Mouse (Mus musculus) cerebellum, adult (tissue): Measurements from ENCODE around the gene Ugt1a5.
A peak's percentile ranks its signal among the peaks of the same experiment; 100 is the strongest.

ENCODE experiments used
- ATAC-seq: cut with Nextera tagmentation; 2 replicates; pipeline ENCODE4 v1.9.2; 2017; ENCODE audit warnings: mild to moderate bottlenecking, moderate library complexity, mixed read lengths; ENCODE audit not compliant: insufficient number of reproducible peaks, low FRiP score, low TSS enrichment

The Ugt1a5 gene

GRCm38 (mm10) chr1:88235046-88235893 lies 69.5 kb downstream of the Ugt1a5 start:
- no peak for ATAC-seq

GRCm38 (mm10) chr1:88235894-88236415 lies 70.1 kb downstream of the Ugt1a5 start:
- no peak for ATAC-seq

GRCm38 (mm10) chr1:88237311-88237710 lies 71.5 kb downstream of the Ugt1a5 start:
- ATAC-seq = no peak

GRCm38 (mm10) chr1:88238771-88239170 lies 73.0 kb downstream of the Ugt1a5 start:
- ATAC-seq = no peak

- ATAC-seq = no peak
These were observed 74.3 kb downstream of the Ugt1a5 start for GRCm38 (mm10) chr1:88240072-88240471.

GRCm38 (mm10) chr1:88240579-88240978 lies 74.8 kb downstream of the Ugt1a5 start:
- no peak for ATAC-seq

GRCm38 (mm10) chr1:88243861-88244260 lies 78.0 kb downstream of the Ugt1a5 start:
- ATAC-seq = no peak

GRCm38 (mm10) chr1:88245881-88246280 lies 80.1 kb downstream of the Ugt1a5 start:
- ATAC-seq = no peak

GRCm38 (mm10) chr1:88246386-88246785 lies 80.6 kb downstream of the Ugt1a5 start:
- ATAC-seq = no peak

- no peak for ATAC-seq
These were observed 81.8 kb downstream of the Ugt1a5 start for GRCm38 (mm10) chr1:88247660-88248059.

- ATAC-seq = no peak
These were observed 82.8 kb downstream of the Ugt1a5 start for GRCm38 (mm10) chr1:88248658-88249057.

GRCm38 (mm10) chr1:88249596-88249995 lies 83.8 kb downstream of the Ugt1a5 start:
- ATAC-seq = no peak

GRCm38 (mm10) chr1:88250023-88250422 lies 84.2 kb downstream of the Ugt1a5 start:
- no peak for ATAC-seq

- ATAC-seq = no peak
These were observed 87.3 kb downstream of the Ugt1a5 start for GRCm38 (mm10) chr1:88253106-88253505.

- no peak for ATAC-seq
These were observed 87.7 kb downstream of the Ugt1a5 start for GRCm38 (mm10) chr1:88253540-88253939.

- 0 out of 2 replicates have a peak, but pooled peaks have one; percentile 0 for ATAC-seq
These were observed 89.1 kb downstream of the Ugt1a5 start for GRCm38 (mm10) chr1:88254793-88255465.

GRCm38 (mm10) chr1:88255466-88255857 lies 89.7 kb downstream of the Ugt1a5 start:
- ATAC-seq = 0 out of 2 replicates have a peak, but pooled peaks have one; percentile 0

- 0 out of 2 replicates have a peak, but pooled peaks have one; percentile 3 for ATAC-seq
These were observed 90.4 kb downstream of the Ugt1a5 start for GRCm38 (mm10) chr1:88255989-88256754.

- ATAC-seq = no peak
These were observed 91.3 kb downstream of the Ugt1a5 start for GRCm38 (mm10) chr1:88256886-88257663.

GRCm38 (mm10) chr1:88257681-88258080 lies 91.9 kb downstream of the Ugt1a5 start:
- no peak for ATAC-seq
